Mouse (Mus musculus) hindbrain, embryonic 13.5 days (tissue): ENCODE results near the gene Tns1. TPM values are rescaled to one million over a fixed set of nuclear protein-coding genes. Genes with fewer than 3 reads are reported as not detected.

Source experiments
- ATAC-seq: fragments of 200-750 bp; cut with Nextera tagmentation; 2 replicates; pipeline ENCODE4 v1.8.0; 2017; ENCODE audit warnings: moderate TSS enrichment; ENCODE audit not compliant: low FRiP score
- H3K27ac ChIP-seq: fragments of 300-500 bp; sonication (generic); 2 replicates; pipeline ENCODE4 v1.5.1; 2015; ENCODE audit warnings: inconsistent platforms, mild to moderate bottlenecking, moderate library complexity
- H3K27me3 ChIP-seq: fragments of 300-500 bp; sonication (generic); 2 replicates; pipeline ENCODE4 v1.6.1; 2015; ENCODE audit warnings: mild to moderate bottlenecking, inconsistent platforms
- H3K36me3 ChIP-seq: fragments of 300-500 bp; sonication (generic); 2 replicates; pipeline ENCODE4 v1.6.1; 2015; ENCODE audit warnings: mild to moderate bottlenecking, inconsistent platforms
- H3K4me1 ChIP-seq: fragments of 300-500 bp; sonication (generic); replicated peaks from 2 replicates; pipeline ENCODE4 v1.6.1; 2015; ENCODE audit warnings: inconsistent platforms
- H3K4me2 ChIP-seq: fragments of 300-500 bp; sonication (generic); 2 replicates; pipeline ENCODE4 v1.6.1; 2015; ENCODE audit warnings: inconsistent platforms, mild to moderate bottlenecking, moderate library complexity
- H3K4me3 ChIP-seq: fragments of 300-500 bp; sonication (generic); 2 replicates; pipeline ENCODE4 v1.5.1; 2015; ENCODE audit warnings: mild to moderate bottlenecking, inconsistent platforms
- H3K9ac ChIP-seq: fragments of 300-500 bp; sonication (generic); 2 replicates; pipeline ENCODE4 v1.6.1; 2015; ENCODE audit warnings: mild to moderate bottlenecking, inconsistent platforms
- H3K9me3 ChIP-seq: fragments of 300-500 bp; sonication (generic); 2 replicates; pipeline ENCODE4 v1.6.1; 2016; ENCODE audit warnings: inconsistent platforms
- WGBS: fragments of 180-500 bp; shearing (Covaris S2); methylation state at CpG from one replicate; pipeline ENCODE4 v1.1.7; 2015; 5-methylcytosine and 5-hydroxymethylcytosine counted together
- polyA plus RNA-seq: library from polyadenylated mRNA; unstranded; fragments of >200 nt; fragmentation: Nextera tagmentation; extraction: Ambion mirVana; gene quantifications from 2 replicates; pipeline ENCODE4 v1.2.1, GENCODE M21; 2015

Gene Tns1
- polyA plus RNA-seq, 1 experiment from 2014 or later = 10.3 TPM

- no peak overlapping the region for H3K9ac ChIP-seq
- 97% methylated on average over 3 of the region's 3 CpGs for WGBS
- H3K4me1 ChIP-seq = peaks cover 16% of the 10 kb centered on the region
- H3K27ac ChIP-seq = no peak overlapping the region
- H3K27me3 ChIP-seq = no peaks in the 10 kb centered on the region
- no peak overlapping the region for H3K4me2 ChIP-seq
- no peaks in the 10 kb centered on the region for H3K36me3 ChIP-seq
- H3K4me3 ChIP-seq = no peak overlapping the region
- no peaks in the 10 kb centered on the region for H3K9me3 ChIP-seq
- ATAC-seq = no peak
These were observed 173.1 kb downstream of the Tns1 start for GRCm38 (mm10) chr1:73951178-73951577.

GRCm38 (mm10) chr1:73948757-73949156 lies 175.5 kb downstream of the Tns1 start:
- Histone ChIP-seq H3K4me1 (no peaks in the 10 kb centered on the region; the same call in 1 of the 2 replicates), H3K9ac (no peak overlapping the region), H3K27ac (no peak overlapping the region), H3K4me2 (no peak overlapping the region), H3K4me3 (no peak overlapping the region), H3K36me3 (no peaks in the 10 kb centered on the region), H3K27me3 (no peaks in the 10 kb centered on the region), H3K9me3 (no peaks in the 10 kb centered on the region)
- no peak for ATAC-seq
- 87% methylated on average over 5 of the region's 5 CpGs for WGBS

- no peak for ATAC-seq
- H3K4me1 ChIP-seq = no peaks in the 10 kb centered on the region; the same call in none of the 2 replicates
- no peak overlapping the region for H3K9ac ChIP-seq
- H3K27me3 ChIP-seq = no peaks in the 10 kb centered on the region
- no peak overlapping the region for H3K4me3 ChIP-seq
- no peak overlapping the region for H3K27ac ChIP-seq
- 85% methylated on average over 15 of the region's 15 CpGs for WGBS
- no peaks in the 10 kb centered on the region for H3K36me3 ChIP-seq
- H3K4me2 ChIP-seq = no peak overlapping the region
- no peaks in the 10 kb centered on the region for H3K9me3 ChIP-seq
These were observed 176.5 kb downstream of the Tns1 start for GRCm38 (mm10) chr1:73947525-73948304.

DNA sequence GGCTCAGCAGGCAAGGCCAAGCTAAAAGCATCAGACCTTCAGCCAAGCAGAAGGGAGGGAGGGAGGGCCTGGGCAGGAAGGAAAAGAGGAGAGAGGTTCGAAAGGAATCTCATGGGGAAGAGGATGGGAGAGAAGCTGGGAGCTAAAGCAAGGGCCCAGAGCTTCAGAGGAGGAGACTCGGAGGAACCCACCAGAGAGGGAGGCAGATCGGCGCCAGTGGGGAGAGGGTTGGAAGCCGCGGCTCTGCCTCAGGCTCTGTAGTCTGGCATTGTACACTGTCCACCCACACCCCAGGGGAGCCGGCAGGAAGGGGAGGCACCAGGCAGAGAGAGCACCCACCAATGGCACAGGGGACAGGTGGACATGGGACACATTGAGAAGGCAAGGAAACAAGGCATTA lies 177.5 kb downstream of the Tns1 start:
- Histone ChIP-seq H3K4me3 (no peak overlapping the region), H3K9me3 (no peaks in the 10 kb centered on the region), H3K9ac (no peak overlapping the region), H3K4me1 (peaks cover 9% of the 10 kb centered on the region), H3K4me2 (no peak overlapping the region), H3K27ac (no peak overlapping the region), H3K36me3 (no peaks in the 10 kb centered on the region), H3K27me3 (no peaks in the 10 kb centered on the region)
- WGBS = 85% methylated on average over 7 of the region's 7 CpGs
- no peak for ATAC-seq

DNA sequence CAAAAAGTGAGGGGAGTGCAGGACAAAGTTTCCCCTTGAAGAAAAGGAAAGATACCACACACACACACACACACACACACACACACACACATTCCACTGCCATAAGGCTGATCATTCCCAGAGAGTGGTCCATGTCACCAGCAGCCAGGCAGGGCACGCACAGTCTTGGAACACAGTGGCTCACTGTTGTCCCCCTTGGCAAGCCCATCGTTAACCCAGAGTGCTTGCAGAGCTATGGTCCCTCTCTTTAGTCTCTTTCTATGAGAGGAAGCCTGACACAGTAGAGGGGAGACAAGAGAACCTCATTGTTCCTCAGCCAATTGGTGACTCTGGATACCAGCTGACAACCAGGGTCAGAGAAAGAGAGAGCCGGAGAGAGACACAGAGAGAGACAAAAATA lies 179.9 kb downstream of the Tns1 start:
- Histone ChIP-seq H3K9ac (no peak overlapping the region), H3K4me3 (no peak overlapping the region), H3K9me3 (no peaks in the 10 kb centered on the region), H3K4me1 (peaks cover 10% of the 10 kb centered on the region), H3K36me3 (no peaks in the 10 kb centered on the region), H3K27me3 (no peaks in the 10 kb centered on the region), H3K4me2 (no peak overlapping the region), H3K27ac (peak overlapping the region; percentile 53; the same call in 1 of the 2 replicates)
- 51% methylated on average over 3 of the region's 3 CpGs for WGBS
- ATAC-seq = peak; percentile 87

DNA sequence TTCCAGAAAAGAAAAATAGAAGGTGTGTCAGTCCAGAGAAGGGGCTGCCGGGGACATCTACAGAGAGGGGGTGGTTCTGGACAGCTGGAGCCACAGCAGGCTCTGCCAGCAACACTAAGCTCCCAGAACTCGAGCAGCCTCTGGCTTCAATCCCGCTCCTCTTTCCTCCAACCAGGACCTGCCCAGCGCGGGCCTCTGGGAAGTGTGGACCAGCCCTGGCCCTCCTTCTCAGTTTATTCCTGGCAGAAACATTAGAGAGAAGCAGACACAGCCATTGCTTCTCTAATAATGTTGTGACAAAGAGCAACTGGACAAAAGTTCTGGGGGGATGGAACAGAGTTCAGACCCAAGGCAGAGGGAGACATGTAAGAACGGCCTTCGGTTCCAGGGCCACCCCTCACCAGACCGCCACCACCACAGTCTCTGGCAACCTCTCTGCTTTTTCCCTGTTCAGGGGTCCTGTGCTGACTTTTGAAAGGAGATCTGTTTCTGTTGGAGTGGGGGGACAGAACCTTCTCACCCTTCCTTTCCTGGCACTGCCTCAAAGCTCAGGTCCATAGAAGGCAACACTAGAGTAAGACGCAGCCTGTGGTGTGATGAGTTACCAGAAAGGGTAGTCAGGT lies 180.5 kb downstream of the Tns1 start:
- Histone ChIP-seq H3K27ac (peak overlapping the region; percentile 53; the same call in 1 of the 2 replicates), H3K9ac (no peak overlapping the region), H3K9me3 (no peaks in the 10 kb centered on the region), H3K4me1 (peaks cover 10% of the 10 kb centered on the region), H3K36me3 (no peaks in the 10 kb centered on the region), H3K4me3 (no peak overlapping the region), H3K27me3 (no peaks in the 10 kb centered on the region), H3K4me2 (no peak overlapping the region)
- ATAC-seq = no peak
- 74% methylated on average over 9 of the region's 9 CpGs for WGBS

- H3K9me3 ChIP-seq = no peaks in the 10 kb centered on the region
- no peak overlapping the region for H3K4me3 ChIP-seq
- no peak overlapping the region for H3K4me2 ChIP-seq
- no peak for ATAC-seq
- H3K27me3 ChIP-seq = no peaks in the 10 kb centered on the region
- peaks cover 10% of the 10 kb centered on the region for H3K4me1 ChIP-seq
- H3K27ac ChIP-seq = peak overlapping the region; percentile 53; the same call in 1 of the 2 replicates
- H3K36me3 ChIP-seq = no peaks in the 10 kb centered on the region
- 89% methylated on average over 5 of the region's 5 CpGs for WGBS
- no peak overlapping the region for H3K9ac ChIP-seq
These were observed 181.0 kb downstream of the Tns1 start for GRCm38 (mm10) chr1:73943255-73943654.

- ATAC-seq = no peak
- H3K4me1 ChIP-seq = peaks cover 10% of the 10 kb centered on the region
- H3K4me2 ChIP-seq = no peak overlapping the region
- H3K4me3 ChIP-seq = no peak overlapping the region
- H3K36me3 ChIP-seq = no peaks in the 10 kb centered on the region
- H3K27me3 ChIP-seq = no peaks in the 10 kb centered on the region
- 47% methylated on average over 2 of the region's 2 CpGs for WGBS
- H3K9ac ChIP-seq = no peak overlapping the region
- no peak overlapping the region for H3K27ac ChIP-seq
- H3K9me3 ChIP-seq = no peaks in the 10 kb centered on the region
These were observed 182.0 kb downstream of the Tns1 start for GRCm38 (mm10) chr1:73942243-73942642.

DNA sequence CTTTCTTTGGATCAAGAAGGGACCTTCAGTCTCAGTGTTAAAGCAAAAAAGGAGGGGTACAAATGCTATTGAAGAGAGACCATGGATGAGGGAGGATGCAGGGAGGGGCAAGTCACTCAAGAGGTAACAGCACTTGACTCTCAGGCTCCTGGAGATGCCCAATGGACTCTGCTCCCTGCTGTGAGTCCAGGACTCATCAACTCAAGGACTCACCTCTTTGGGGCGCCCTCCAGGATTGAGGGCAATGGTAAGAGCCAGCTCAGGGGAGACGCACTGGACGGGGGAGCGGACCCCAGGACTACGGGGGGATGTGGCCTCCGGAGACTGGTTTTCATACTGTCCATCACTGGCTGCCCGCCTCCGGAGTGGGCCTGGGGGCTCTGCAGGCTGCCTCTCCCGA lies 182.6 kb downstream of the Tns1 start:
- Histone ChIP-seq H3K36me3 (no peaks in the 10 kb centered on the region), H3K9me3 (no peaks in the 10 kb centered on the region), H3K4me2 (no peak overlapping the region), H3K9ac (no peak overlapping the region), H3K4me3 (no peak overlapping the region), H3K4me1 (peaks cover 10% of the 10 kb centered on the region), H3K27me3 (no peaks in the 10 kb centered on the region), H3K27ac (no peak overlapping the region)
- ATAC-seq = no peak
- 79% methylated on average over 9 of the region's 9 CpGs for WGBS

DNA sequence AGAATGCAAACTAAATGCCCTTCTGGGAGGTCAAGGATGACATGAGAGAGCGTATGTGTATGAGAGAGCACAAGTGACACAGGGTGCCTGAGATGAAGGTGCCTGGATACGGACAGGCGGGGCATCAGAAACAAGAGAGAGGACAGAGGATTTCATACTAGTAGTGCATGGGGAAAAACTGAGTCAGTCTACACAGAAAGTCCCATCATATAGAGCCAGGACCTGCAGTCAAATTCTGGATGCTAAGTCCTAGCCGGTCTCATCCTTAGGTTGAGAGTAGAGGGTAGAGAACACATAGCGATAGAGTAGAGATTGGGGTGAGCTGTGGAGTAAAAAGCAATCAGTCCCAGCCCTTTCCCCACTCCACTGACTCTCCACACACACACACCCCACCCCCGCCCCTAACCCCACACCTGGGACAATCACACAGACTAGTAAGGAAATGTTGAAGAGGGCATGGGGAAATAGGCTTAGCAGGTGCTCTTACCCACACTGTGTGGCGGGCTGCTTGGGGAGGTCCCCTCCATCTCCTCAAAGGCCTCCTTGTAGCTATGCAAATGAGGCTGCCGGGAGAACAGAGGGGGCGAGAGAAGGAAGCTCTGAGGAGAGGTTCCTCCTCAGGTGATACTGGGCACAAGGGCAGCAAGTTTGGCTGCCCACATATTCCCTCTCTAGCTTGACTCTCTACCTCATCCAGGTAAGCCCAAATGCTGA lies 183.6 kb downstream of the Tns1 start:
- WGBS = 76% methylated on average over 9 of the region's 9 CpGs
- H3K4me2 ChIP-seq = no peak overlapping the region
- H3K27me3 ChIP-seq = no peaks in the 10 kb centered on the region
- no peak for ATAC-seq
- H3K9me3 ChIP-seq = no peaks in the 10 kb centered on the region
- no peaks in the 10 kb centered on the region for H3K36me3 ChIP-seq
- H3K4me1 ChIP-seq = peaks cover 10% of the 10 kb centered on the region
- no peak overlapping the region for H3K9ac ChIP-seq
- no peak overlapping the region for H3K27ac ChIP-seq
- no peak overlapping the region for H3K4me3 ChIP-seq

- Histone ChIP-seq H3K36me3 (no peaks in the 10 kb centered on the region), H3K27me3 (no peaks in the 10 kb centered on the region), H3K4me3 (no peak overlapping the region), H3K4me2 (no peak overlapping the region), H3K27ac (no peak overlapping the region), H3K9me3 (no peaks in the 10 kb centered on the region), H3K4me1 (peaks cover 10% of the 10 kb centered on the region), H3K9ac (no peak overlapping the region)
- WGBS = 75% methylated on average over 10 of the region's 10 CpGs
- no peak for ATAC-seq
These were observed 185.7 kb downstream of the Tns1 start for GRCm38 (mm10) chr1:73938597-73938996.

DNA sequence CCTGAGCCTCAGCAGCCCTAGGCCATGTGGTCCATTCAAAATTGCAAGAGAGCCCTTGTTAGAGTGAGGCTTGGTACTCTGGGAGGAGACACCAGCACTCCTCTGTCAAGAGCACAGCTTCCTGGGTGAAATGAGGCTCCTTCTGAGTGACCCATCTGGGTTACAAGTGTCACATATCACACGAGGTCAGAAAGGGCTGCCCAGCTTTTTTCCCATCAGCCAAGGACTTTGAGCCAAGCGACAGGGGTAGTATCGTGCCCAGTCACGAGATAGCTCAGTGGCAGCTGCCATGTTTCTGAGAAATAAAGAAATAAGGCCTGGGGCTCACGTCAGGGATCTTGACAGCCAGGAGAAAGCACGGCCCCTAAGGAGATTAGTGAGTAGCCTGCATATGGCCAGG lies 186.4 kb downstream of the Tns1 start:
- H3K9me3 ChIP-seq = no peaks in the 10 kb centered on the region
- H3K27me3 ChIP-seq = no peaks in the 10 kb centered on the region
- H3K27ac ChIP-seq = no peak overlapping the region
- H3K9ac ChIP-seq = no peak overlapping the region
- WGBS = 61% methylated on average over 6 of the region's 6 CpGs
- ATAC-seq = no peak
- H3K4me2 ChIP-seq = no peak overlapping the region
- no peak overlapping the region for H3K4me3 ChIP-seq
- H3K4me1 ChIP-seq = peaks cover 15% of the 10 kb centered on the region
- H3K36me3 ChIP-seq = no peaks in the 10 kb centered on the region
